Comparison of ENCODE assay signal across 11 mouse cellular contexts in genomic region chr7:127922451-127923275, GRCm38 (mm10). TPM values are rescaled to one million over a fixed set of nuclear protein-coding genes. Genes with fewer than 3 reads are reported as not detected.
DNase-seq lines count a peak whose midpoint lies in the region; ATAC-seq and TF ChIP-seq lines count a peak whose summit lies in the region.
"Had no signal": no experiment of that assay in that cellular context is flagged by ENCODE, and none has a peak within 500 bp of the region (broad histone marks: within the 10 kb centered on the region; RNA-seq: fewer than 3 reads in every experiment).

No protein-coding gene starts in this region.

- no peak for TF ChIP-seq RAD21 in CH12.LX (IDR thresholded peaks at IDR 0.05; ENCODE audit: low read depth, low read length)

- TF ChIP-seq CTCF in layer of hippocampus, adult 2 months (conservative IDR thresholded peaks at IDR 0.05), result no peak
- TF ChIP-seq CTCF in CH12.LX (conservative IDR thresholded peaks at IDR 0.05 in 1 of 2, IDR thresholded peaks at IDR 0.05 in 1 of 2; ENCODE audit: low read depth in 2 of 2, low read length in 2 of 2), result no peak

- TF ChIP-seq EP300 in CH12.LX (IDR thresholded peaks at IDR 0.05; ENCODE audit: low read length), result no peak

- peaks cover 5 to 20% of the 10 kb centered on the region in 2 experiments for H3K4me1 ChIP-seq in CH12.LX (ENCODE audit: control insufficient read depth in 1 of 2, insufficient read depth in 2 of 2)
- H3K4me1 ChIP-seq in intestine, embryonic 14.5 days (replicated peaks; ENCODE audit: control insufficient read depth, insufficient read depth, low read length), result no peaks in the 10 kb centered on the region; the same call in 1 of the 2 replicates
- H3K4me1 ChIP-seq: embryonic facial prominence, embryonic 12.5 days; limb, embryonic 15.5 days; neural tube, embryonic 13.5 days had no signal

- no peak overlapping the region for H3K4me2 ChIP-seq in CH12.LX (ENCODE audit: insufficient read depth, low read depth, poor library complexity, severe bottlenecking)
- no peak overlapping the region for H3K4me2 ChIP-seq in intestine, embryonic 14.5 days (ENCODE audit: low read length)
- H3K4me2 ChIP-seq: embryonic facial prominence, embryonic 12.5 days; limb, embryonic 15.5 days; neural tube, embryonic 13.5 days had no signal

- ATAC-seq in intestine, embryonic 14.5 days (replicated peaks; ENCODE audit: low FRiP score, low TSS enrichment, low read depth), result no peak
- ATAC-seq in erythroid progenitor cell, adult 5-6 weeks (replicated peaks; ENCODE audit: low FRiP score, poor library complexity, severe bottlenecking), result no peak

- no peak for TF ChIP-seq POLR2A in CH12.LX (IDR thresholded peaks at IDR 0.05; ENCODE audit: low read depth, low read length)

- no peaks in the 10 kb centered on the region for H3K79me2 ChIP-seq in CH12.LX (replicated peaks; ENCODE audit: control insufficient read depth, extremely low read depth, insufficient read depth, poor library complexity, severe bottlenecking)

- no peaks in the 10 kb centered on the region for H3K9me3 ChIP-seq in CH12.LX (replicated peaks; ENCODE audit: low read length)
- H3K9me3 ChIP-seq in intestine, embryonic 14.5 days (ENCODE audit: control insufficient read depth, low read length), result no peaks in the 10 kb centered on the region
- H3K9me3 ChIP-seq: embryonic facial prominence, embryonic 12.5 days; limb, embryonic 15.5 days; neural tube, embryonic 13.5 days had no signal

- H3K36me3 ChIP-seq in CH12.LX (replicated peaks in 1 of 2; ENCODE audit: control insufficient read depth in 1 of 2, insufficient read depth in 1 of 2, low read length in 1 of 2), result peaks cover 24 to 67% of the 10 kb centered on the region in 2 experiments
- peaks cover 53% of the 10 kb centered on the region for H3K36me3 ChIP-seq in intestine, embryonic 14.5 days (ENCODE audit: control insufficient read depth, insufficient read depth, low read length)

- H3K9ac ChIP-seq in CH12.LX (ENCODE audit: insufficient read depth, low read depth), result no peak overlapping the region
- H3K9ac ChIP-seq in intestine, embryonic 14.5 days (ENCODE audit: low read length), result no peak overlapping the region
- H3K9ac ChIP-seq: embryonic facial prominence, embryonic 12.5 days; limb, embryonic 15.5 days; neural tube, embryonic 13.5 days had no signal

- H3K27ac ChIP-seq in layer of hippocampus, adult 2 months, result peak overlapping the region; percentile 66
- H3K27ac ChIP-seq in CH12.LX (ENCODE audit: insufficient read depth, low read depth), result peak overlapping the region; percentile 9; the same call in 1 of the 2 replicates
- 0 out of 2 replicates have a peak overlapping the region, but pooled peaks have one; percentile 22 for H3K27ac ChIP-seq in intestine, embryonic 14.5 days (ENCODE audit: low read depth)
- H3K27ac ChIP-seq: embryonic facial prominence, embryonic 12.5 days; limb, embryonic 15.5 days; neural tube, embryonic 13.5 days had no signal

- H3K4me3 ChIP-seq in layer of hippocampus, adult 2 months, result no peak overlapping the region
- no peak overlapping the region for H3K4me3 ChIP-seq in CH12.LX (replicated peaks in 1 of 3; ENCODE audit: low read depth in 2 of 3, low read length in 2 of 3, poor library complexity in 1 of 3)
- H3K4me3 ChIP-seq in intestine, embryonic 14.5 days (ENCODE audit: low read depth, low read length), result no peak overlapping the region
- H3K4me3 ChIP-seq: embryonic facial prominence, embryonic 12.5 days; limb, embryonic 15.5 days; neural tube, embryonic 13.5 days had no signal

- no peaks in the 10 kb centered on the region for H3K27me3 ChIP-seq in CH12.LX (replicated peaks)
- no peaks in the 10 kb centered on the region for H3K27me3 ChIP-seq in intestine, embryonic 14.5 days (replicated peaks; ENCODE audit: control insufficient read depth, insufficient read depth, low read length)

- in situ Hi-C loops in CH12.LX (cut with MboI; ENCODE audit: low pct_ligation_motif_present, low pct_unique_long_range_greater_than_20kb, low sequenced_read_pairs), result loop anchor here (10.0 kb wide), 1 partner anchor 1218 kb away; the partner anchor contains the start of gene Coro1a

- 70% methylated on average over 6 of the region's 6 CpGs for WGBS in intestine, embryonic 14.5 days

- DNase-seq in layer of hippocampus, adult 2 months (ENCODE audit: low spot score in 2 of 2), result no peak
- no peak for DNase-seq in layer of hippocampus, postnatal 14 days (ENCODE audit: low spot score in 2 of 2)
- DNase-seq in CH12.LX (ENCODE audit: extremely low read depth), result peak; percentile 45
- DNase-seq in intestine, embryonic 14.5 days (ENCODE audit: low spot score), result no peak
- DNase-seq in natural killer cell, adult 2 months (ENCODE audit: low spot score in 2 of 2), result peak; percentile 32 to 61
- no peak for DNase-seq in gastrocnemius, postnatal 4 days (ENCODE audit: low spot score in 2 of 2)
- DNase-seq in embryo, embryonic 9.5 days (ENCODE audit: extremely low spot score), result no peak

- dilution Hi-C loops in CH12.LX (cut with MboI; ENCODE audit: extremely low pct_ligation_motif_present, extremely low pct_unique_long_range_greater_than_20kb, low sequenced_read_pairs), result no loop called here

TF ChIP-seq in CH12.LX, 34 proteins besides CTCF, POLR2A, EP300 and RAD21:
- TF ChIP-seq USF2 (conservative IDR thresholded peaks at IDR 0.05; ENCODE audit: low read depth, low read length), result no peak
- TF ChIP-seq ELF1 (IDR thresholded peaks at IDR 0.05; ENCODE audit: low read depth, low read length), result 0 out of 2 replicates have a peak, but pooled peaks have one; percentile 9
- no peak for TF ChIP-seq ZNF384 (IDR thresholded peaks at IDR 0.05; ENCODE audit: low read depth, low read length)

RNA-seq across cellular contexts. Expression of gene Prss8, which starts 7.2 kb away (rescaled TPM):
- under 1 TPM; 0.20 to 0.66 TPM for total RNA-seq in layer of hippocampus, adult 2 months (2021)
- under 1 TPM in 1 of 2 experiments, not detected in 1; 0.60 TPM for total RNA-seq in layer of hippocampus, postnatal 14 days (2021)
- 0.08 TPM in 1 of 2 replicates, not detected in the other for total RNA-seq in CH12.LX (2012; rRNA removed)
- not detected in 2 replicates for total RNA-seq in CH12.LX (2014; rRNA removed)
- polyA plus RNA-seq in CH12.LX (2012; ENCODE audit: insufficient read length, low read depth), result not detected in 2 replicates
- polyA plus RNA-seq in intestine, embryonic 14.5 days (2014; fragmentation: Nextera tagmentation; extraction: Ambion mirVana), result 39.8 and 41.6 TPM in 2 replicates
- total RNA-seq in gastrocnemius, postnatal 4 days (2021), result not detected
- total RNA-seq in erythroid progenitor cell, adult 5-6 weeks (2015; ENCODE audit: low replicate concordance), result not detected in 2 replicates
- not detected in 2 replicates for total RNA-seq in erythroid progenitor cell, adult 5-6 weeks (2017; ENCODE audit: low replicate concordance)

RNA-seq across cellular contexts. Expression of gene Kat8, which starts 10.3 kb away (rescaled TPM):
- 10 to 100 TPM; 31.7 to 34.3 TPM for total RNA-seq in layer of hippocampus, adult 2 months (2021)
- total RNA-seq in layer of hippocampus, postnatal 14 days (2021), result 10 to 100 TPM; 24.0 to 30.0 TPM
- total RNA-seq in CH12.LX (2012; rRNA removed) (24.3 and 30.3 TPM in 2 replicates), CH12.LX (2014; rRNA removed) (22.9 and 24.0 TPM in 2 replicates)
- 17.5 and 18.0 TPM in 2 replicates for polyA plus RNA-seq in CH12.LX (2012; ENCODE audit: insufficient read length, low read depth)
- polyA plus RNA-seq in intestine, embryonic 14.5 days (2014; fragmentation: Nextera tagmentation; extraction: Ambion mirVana), result 37.9 and 41.9 TPM in 2 replicates
- 10 to 100 TPM; 18.5 to 23.2 TPM for total RNA-seq in gastrocnemius, postnatal 4 days (2021)
- total RNA-seq in erythroid progenitor cell, adult 5-6 weeks (2015; ENCODE audit: low replicate concordance), result 8.0 and 18.0 TPM in 2 replicates
- total RNA-seq in erythroid progenitor cell, adult 5-6 weeks (2017; ENCODE audit: low replicate concordance), result 12.9 and 16.7 TPM in 2 replicates

RNA-seq across cellular contexts. Expression of gene Bckdk, which starts 18.8 kb away (rescaled TPM):
- 10 to 100 TPM; 36.9 to 41.7 TPM for total RNA-seq in layer of hippocampus, adult 2 months (2021)
- 10 to 100 TPM; 38.5 to 48.9 TPM for total RNA-seq in layer of hippocampus, postnatal 14 days (2021)
- total RNA-seq in CH12.LX (2012; rRNA removed) (37.1 and 38.4 TPM in 2 replicates), CH12.LX (2014; rRNA removed) (54.9 and 61.8 TPM in 2 replicates)
- polyA plus RNA-seq in CH12.LX (2012; ENCODE audit: insufficient read length, low read depth), result 60.0 and 62.7 TPM in 2 replicates
- 188 and 189 TPM in 2 replicates for polyA plus RNA-seq in intestine, embryonic 14.5 days (2014; fragmentation: Nextera tagmentation; extraction: Ambion mirVana)
- total RNA-seq in gastrocnemius, postnatal 4 days (2021), result 10 to 100 TPM; 84.7 to 92.3 TPM
- 39.3 and 58.7 TPM in 2 replicates for total RNA-seq in erythroid progenitor cell, adult 5-6 weeks (2015; ENCODE audit: low replicate concordance)
- total RNA-seq in erythroid progenitor cell, adult 5-6 weeks (2017; ENCODE audit: low replicate concordance), result 9.7 and 17.3 TPM in 2 replicates

RNA-seq across cellular contexts. Expression of gene Prss36, which starts 23.9 kb away (rescaled TPM):
- 10 to 100 TPM in 1 of 2 experiments, 1 to 10 TPM in 1; 9.7 to 10.6 TPM for total RNA-seq in layer of hippocampus, adult 2 months (2021)
- total RNA-seq in layer of hippocampus, postnatal 14 days (2021), result 10 to 100 TPM; 12.2 to 12.4 TPM
- total RNA-seq in CH12.LX (2012; rRNA removed), result 5.2 and 7.7 TPM in 2 replicates
- total RNA-seq in CH12.LX (2014; rRNA removed), result 6.6 and 8.3 TPM in 2 replicates
- polyA plus RNA-seq in CH12.LX (2012; ENCODE audit: insufficient read length, low read depth), result 6.1 and 7.8 TPM in 2 replicates
- 8.6 and 11.0 TPM in 2 replicates for polyA plus RNA-seq in intestine, embryonic 14.5 days (2014; fragmentation: Nextera tagmentation; extraction: Ambion mirVana)
- total RNA-seq in gastrocnemius, postnatal 4 days (2021), result 1 to 10 TPM; 7.6 to 8.9 TPM
- total RNA-seq in erythroid progenitor cell, adult 5-6 weeks (2015; ENCODE audit: low replicate concordance), result 3.8 TPM in 1 of 2 replicates, not detected in the other
- total RNA-seq in erythroid progenitor cell, adult 5-6 weeks (2017; ENCODE audit: low replicate concordance), result not detected in 2 replicates

RNA-seq across cellular contexts. Expression of gene Vkorc1, which starts 27.2 kb away (rescaled TPM):
- 10 to 100 TPM; 26.3 to 26.6 TPM for total RNA-seq in layer of hippocampus, adult 2 months (2021)
- 10 to 100 TPM; 20.2 to 24.7 TPM for total RNA-seq in layer of hippocampus, postnatal 14 days (2021)
- total RNA-seq in CH12.LX (2012; rRNA removed), result 0.25 TPM in 1 of 2 replicates, not detected in the other
- not detected in 2 replicates for total RNA-seq in CH12.LX (2014; rRNA removed)
- polyA plus RNA-seq in CH12.LX (2012; ENCODE audit: insufficient read length, low read depth), result 0.56 TPM in 1 of 2 replicates, not detected in the other
- 157 and 174 TPM in 2 replicates for polyA plus RNA-seq in intestine, embryonic 14.5 days (2014; fragmentation: Nextera tagmentation; extraction: Ambion mirVana)
- total RNA-seq in gastrocnemius, postnatal 4 days (2021), result 10 to 100 TPM; 62.4 to 71.8 TPM
- 24.3 and 33.5 TPM in 2 replicates for total RNA-seq in erythroid progenitor cell, adult 5-6 weeks (2015; ENCODE audit: low replicate concordance)
- total RNA-seq in erythroid progenitor cell, adult 5-6 weeks (2017; ENCODE audit: low replicate concordance), result 2.1 and 5.9 TPM in 2 replicates

Comparison
In these comparisons a context has a peak if more than half of its experiments do, and no peak if none do; other contexts are left out.
1. DNase-seq: peak in CH12.LX (single experiment) and natural killer cell, adult 2 months (2 of 2); none in layer of hippocampus, adult 2 months (0 of 2), layer of hippocampus, postnatal 14 days (0 of 2), intestine, embryonic 14.5 days (single experiment), gastrocnemius, postnatal 4 days (0 of 2) and embryo, embryonic 9.5 days (single experiment).
2. H3K27ac ChIP-seq: peak in every context shown above with its lines; median percentile 66 in layer of hippocampus, adult 2 months; 22 in intestine, embryonic 14.5 days; 9 in CH12.LX.